Mouse (Mus musculus): ENCODE data around the gene Ank3. TPM values are rescaled to one million over a fixed set of nuclear protein-coding genes. Genes with fewer than 3 reads are reported as not detected.

The Ank3 gene
- polyA plus RNA-seq, 1 experiment, result 9.3 TPM

- H3K4me1 ChIP-seq (ENCODE audit: control insufficient read depth, insufficient read depth, low read length), result no peaks in the 10 kb centered on the region
- TF ChIP-seq CTCF (IDR thresholded peaks at IDR 0.05; ENCODE audit: control insufficient read depth, insufficient read depth, low read length) (no peak), POLR2A (IDR thresholded peaks at IDR 0.05; ENCODE audit: borderline replicate concordance, control insufficient read depth, low read depth, low read length) (no peak)
- H3K27ac ChIP-seq (ENCODE audit: control insufficient read depth, insufficient read depth, low read depth, low read length, poor library complexity), result no peak overlapping the region
- 69% methylated on average over 7 of the region's 7 CpGs for WGBS
- H3K4me3 ChIP-seq (replicated peaks; ENCODE audit: control insufficient read depth, low read depth, low read length), result no peak overlapping the region
Measured at GRCm38 (mm10) chr10:69736241-69736640, 337.7 kb downstream of the Ank3 start.

DNA sequence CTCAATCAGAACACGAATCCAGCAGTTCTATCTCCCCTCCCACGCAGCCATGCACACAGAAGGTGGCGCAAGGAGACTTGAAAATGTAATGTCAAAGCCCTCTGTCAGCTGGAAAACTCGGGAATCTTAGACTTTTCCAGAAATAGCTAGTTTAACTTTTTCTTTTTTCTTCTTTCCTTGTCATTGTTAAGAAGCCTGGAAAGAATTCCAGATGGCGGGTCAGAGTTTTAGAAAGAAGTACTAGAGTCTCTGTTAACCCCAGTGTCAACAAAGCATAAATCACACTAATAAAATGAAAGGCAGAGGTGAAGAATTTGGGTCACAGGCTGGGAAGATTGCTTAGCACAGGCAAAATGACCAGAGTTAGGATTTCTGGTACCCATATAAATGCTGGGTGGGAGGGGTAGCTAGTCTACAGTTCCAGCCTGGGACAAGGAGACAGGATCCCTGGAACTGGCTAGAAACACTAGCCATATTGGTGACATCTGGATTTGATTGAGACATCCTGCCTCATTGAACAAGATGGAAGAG lies 340.2 kb downstream of the Ank3 start:
- WGBS, result 65% methylated on average over 5 of the region's 5 CpGs
- Histone ChIP-seq H3K4me1 (ENCODE audit: control insufficient read depth, insufficient read depth, low read length) (no peaks in the 10 kb centered on the region), H3K27ac (ENCODE audit: control insufficient read depth, insufficient read depth, low read depth, low read length, poor library complexity) (no peak overlapping the region), H3K4me3 (replicated peaks; ENCODE audit: control insufficient read depth, low read depth, low read length) (no peak overlapping the region)
- TF ChIP-seq POLR2A (IDR thresholded peaks at IDR 0.05; ENCODE audit: borderline replicate concordance, control insufficient read depth, low read depth, low read length) (no peak), CTCF (IDR thresholded peaks at IDR 0.05; ENCODE audit: control insufficient read depth, insufficient read depth, low read length) (no peak)

- WGBS, result 69% methylated on average over 3 of the region's 3 CpGs
- Histone ChIP-seq H3K4me1 (ENCODE audit: control insufficient read depth, insufficient read depth, low read length) (no peaks in the 10 kb centered on the region), H3K4me3 (replicated peaks; ENCODE audit: control insufficient read depth, low read depth, low read length) (no peak overlapping the region), H3K27ac (ENCODE audit: control insufficient read depth, insufficient read depth, low read depth, low read length, poor library complexity) (no peak overlapping the region)
- TF ChIP-seq POLR2A (IDR thresholded peaks at IDR 0.05; ENCODE audit: borderline replicate concordance, control insufficient read depth, low read depth, low read length), result no peak
- TF ChIP-seq CTCF (IDR thresholded peaks at IDR 0.05; ENCODE audit: control insufficient read depth, insufficient read depth, low read length), result no peak
Measured at GRCm38 (mm10) chr10:69742528-69742927, 344.0 kb downstream of the Ank3 start.

GRCm38 (mm10) chr10:69744181-69744580 lies 345.6 kb downstream of the Ank3 start:
- no peak overlapping the region for H3K27ac ChIP-seq (ENCODE audit: control insufficient read depth, insufficient read depth, low read depth, low read length, poor library complexity)
- H3K4me1 ChIP-seq (ENCODE audit: control insufficient read depth, insufficient read depth, low read length), result no peaks in the 10 kb centered on the region
- H3K4me3 ChIP-seq (replicated peaks; ENCODE audit: control insufficient read depth, low read depth, low read length), result no peak overlapping the region
- WGBS, result 63% methylated on average over 8 of the region's 8 CpGs
- TF ChIP-seq CTCF (IDR thresholded peaks at IDR 0.05; ENCODE audit: control insufficient read depth, insufficient read depth, low read length) (no peak), POLR2A (IDR thresholded peaks at IDR 0.05; ENCODE audit: borderline replicate concordance, control insufficient read depth, low read depth, low read length) (no peak)

- Histone ChIP-seq H3K4me1 (ENCODE audit: control insufficient read depth, insufficient read depth, low read length) (no peaks in the 10 kb centered on the region), H3K27ac (ENCODE audit: control insufficient read depth, insufficient read depth, low read depth, low read length, poor library complexity) (no peak overlapping the region), H3K4me3 (replicated peaks; ENCODE audit: control insufficient read depth, low read depth, low read length) (no peak overlapping the region)
- TF ChIP-seq POLR2A (IDR thresholded peaks at IDR 0.05; ENCODE audit: borderline replicate concordance, control insufficient read depth, low read depth, low read length) (no peak), CTCF (IDR thresholded peaks at IDR 0.05; ENCODE audit: control insufficient read depth, insufficient read depth, low read length) (no peak)
- WGBS, result 75% methylated on average over 5 of the region's 5 CpGs
Measured at GRCm38 (mm10) chr10:69744871-69745270, 346.3 kb downstream of the Ank3 start.

DNA sequence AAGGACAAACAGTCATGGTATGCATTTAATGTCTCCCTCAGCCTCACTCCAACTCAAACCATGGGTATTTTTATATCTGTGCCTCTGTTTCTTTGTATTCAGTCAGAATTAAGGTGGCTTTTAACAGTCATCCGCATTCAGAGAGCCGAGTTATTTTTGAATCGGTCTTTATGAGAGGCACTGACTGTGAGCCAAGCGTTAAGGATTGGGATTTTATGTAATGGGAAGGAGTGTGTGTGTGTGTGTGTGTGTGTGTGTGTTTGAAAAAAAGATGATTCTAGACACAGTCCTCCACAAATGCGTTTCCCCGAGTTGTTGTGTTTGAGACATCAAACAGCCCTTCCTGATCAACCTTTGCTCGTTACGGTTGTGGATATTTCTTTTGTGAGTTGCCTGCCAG lies 347.7 kb downstream of the Ank3 start:
- no peak for TF ChIP-seq POLR2A (IDR thresholded peaks at IDR 0.05; ENCODE audit: borderline replicate concordance, control insufficient read depth, low read depth, low read length)
- no peak for TF ChIP-seq CTCF (IDR thresholded peaks at IDR 0.05; ENCODE audit: control insufficient read depth, insufficient read depth, low read length)
- Histone ChIP-seq H3K27ac (ENCODE audit: control insufficient read depth, insufficient read depth, low read depth, low read length, poor library complexity) (no peak overlapping the region), H3K4me3 (replicated peaks; ENCODE audit: control insufficient read depth, low read depth, low read length) (no peak overlapping the region), H3K4me1 (ENCODE audit: control insufficient read depth, insufficient read depth, low read length) (no peaks in the 10 kb centered on the region)
- WGBS, result 77% methylated on average over 8 of the region's 8 CpGs

DNA sequence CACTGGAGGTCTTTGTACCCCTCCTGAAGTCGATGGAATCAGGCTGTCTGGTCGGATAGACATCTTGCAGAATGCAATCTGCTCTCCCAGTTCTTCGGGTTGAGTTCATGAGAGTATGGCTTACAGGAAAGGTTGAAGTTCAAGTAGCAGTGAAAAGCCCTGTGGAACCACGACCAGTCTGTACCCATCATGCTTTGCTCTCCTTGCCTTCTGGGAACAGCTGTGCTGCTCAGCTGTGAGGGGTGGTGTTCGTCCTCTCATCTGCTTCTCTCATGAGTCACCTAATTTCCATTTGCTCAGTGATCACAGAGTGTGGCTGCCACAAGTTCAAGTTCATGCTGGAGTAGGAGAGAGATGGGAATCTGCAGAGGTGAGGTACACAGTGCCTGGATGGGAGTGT lies 348.2 kb downstream of the Ank3 start:
- TF ChIP-seq CTCF (IDR thresholded peaks at IDR 0.05; ENCODE audit: control insufficient read depth, insufficient read depth, low read length), result no peak
- TF ChIP-seq POLR2A (IDR thresholded peaks at IDR 0.05; ENCODE audit: borderline replicate concordance, control insufficient read depth, low read depth, low read length), result no peak
- no peaks in the 10 kb centered on the region for H3K4me1 ChIP-seq (ENCODE audit: control insufficient read depth, insufficient read depth, low read length)
- WGBS, result 57% methylated on average over 5 of the region's 5 CpGs
- H3K27ac ChIP-seq (ENCODE audit: control insufficient read depth, insufficient read depth, low read depth, low read length, poor library complexity), result no peak overlapping the region
- H3K4me3 ChIP-seq (replicated peaks; ENCODE audit: control insufficient read depth, low read depth, low read length), result no peak overlapping the region

DNA sequence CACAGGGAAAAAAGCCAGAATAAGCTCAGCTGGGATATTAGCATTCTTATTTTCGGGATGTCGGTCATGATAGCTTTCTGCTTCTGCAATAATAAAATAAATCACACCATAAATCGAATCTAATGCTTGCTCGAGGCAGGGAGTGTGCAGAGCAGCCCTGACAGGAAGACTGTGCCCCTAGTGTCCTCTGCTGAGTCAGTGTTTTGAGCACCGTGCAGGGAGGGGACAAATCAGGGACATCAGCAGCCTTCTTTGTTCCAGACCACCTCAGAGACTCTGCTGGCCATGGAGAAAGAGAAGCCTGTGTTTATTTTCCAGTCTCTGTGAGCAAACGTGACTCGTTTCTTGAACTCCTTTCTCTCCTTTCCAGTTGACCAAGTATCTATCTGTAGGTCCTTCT lies 352.8 kb downstream of the Ank3 start:
- Histone ChIP-seq H3K4me3 (replicated peaks; ENCODE audit: control insufficient read depth, low read depth, low read length) (no peak overlapping the region), H3K4me1 (ENCODE audit: control insufficient read depth, insufficient read depth, low read length) (no peaks in the 10 kb centered on the region), H3K27ac (ENCODE audit: control insufficient read depth, insufficient read depth, low read depth, low read length, poor library complexity) (no peak overlapping the region)
- 40% methylated on average over 7 of the region's 7 CpGs for WGBS
- no peak for TF ChIP-seq POLR2A (IDR thresholded peaks at IDR 0.05; ENCODE audit: borderline replicate concordance, control insufficient read depth, low read depth, low read length)
- no peak for TF ChIP-seq CTCF (IDR thresholded peaks at IDR 0.05; ENCODE audit: control insufficient read depth, insufficient read depth, low read length)

DNA sequence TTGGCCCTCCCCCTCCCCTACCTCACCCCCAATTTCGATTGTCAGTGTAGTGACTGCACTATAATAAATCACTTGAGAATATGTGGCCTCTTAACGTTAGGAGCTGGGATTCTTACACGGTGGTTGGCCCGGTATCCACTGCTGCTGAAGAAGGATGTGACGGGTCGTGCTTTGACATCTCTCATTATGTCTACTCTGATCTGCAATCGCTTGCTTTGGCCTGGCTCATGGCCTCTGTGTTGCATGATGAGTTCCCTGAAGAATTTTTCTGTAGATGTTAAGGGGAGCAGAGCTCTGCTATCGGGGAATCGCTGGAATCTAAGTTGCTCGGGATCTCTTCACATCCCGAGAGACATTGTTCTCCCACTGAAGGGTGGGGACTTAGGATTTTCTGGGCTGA lies 354.9 kb downstream of the Ank3 start:
- H3K4me1 ChIP-seq (ENCODE audit: control insufficient read depth, insufficient read depth, low read length), result no peaks in the 10 kb centered on the region
- 75% methylated on average over 11 of the region's 11 CpGs for WGBS
- no peak overlapping the region for H3K27ac ChIP-seq (ENCODE audit: control insufficient read depth, insufficient read depth, low read depth, low read length, poor library complexity)
- no peak for TF ChIP-seq POLR2A (IDR thresholded peaks at IDR 0.05; ENCODE audit: borderline replicate concordance, control insufficient read depth, low read depth, low read length)
- TF ChIP-seq CTCF (IDR thresholded peaks at IDR 0.05; ENCODE audit: control insufficient read depth, insufficient read depth, low read length), result no peak
- H3K4me3 ChIP-seq (replicated peaks; ENCODE audit: control insufficient read depth, low read depth, low read length), result no peak overlapping the region
